Mouse (Mus musculus) right cerebral cortex, postnatal 10 days (tissue): ENCODE data around the gene Scd3.
"Not testable (repeated sequence)": the region's sequence is repeated elsewhere in the genome, so short reads cannot be mapped to it uniquely, and the experiment has no call there.

Experiments
- DNase-seq, 2 experiments: peaks; one replicate each; pipeline ENCODE4 v3.0.0; 2021; ENCODE audit warnings: low spot score in 2 of 2

Scd3 gene

GRCm38 (mm10) chr19:44273711-44274110 is 70.6 kb downstream of the Scd3 start:
- no peak for DNase-seq

- no peak for DNase-seq
These were observed 71.4 kb downstream of the Scd3 start for GRCm38 (mm10) chr19:44274452-44274851.

GRCm38 (mm10) chr19:44275418-44275817 is 72.3 kb downstream of the Scd3 start:
- no peak for DNase-seq

GRCm38 (mm10) chr19:44276861-44277260 is 73.8 kb downstream of the Scd3 start:
- DNase-seq, result no peak

- no peak for DNase-seq
These were observed 74.9 kb downstream of the Scd3 start for GRCm38 (mm10) chr19:44277931-44278330.

GRCm38 (mm10) chr19:44280755-44281154 is 77.7 kb downstream of the Scd3 start:
- no peak for DNase-seq

- DNase-seq, result not testable (repeated sequence)
These were observed 78.9 kb downstream of the Scd3 start for GRCm38 (mm10) chr19:44281825-44282447.

GRCm38 (mm10) chr19:44282534-44283156 is 79.6 kb downstream of the Scd3 start:
- DNase-seq, result no peak

GRCm38 (mm10) chr19:44283157-44284024 is 80.3 kb downstream of the Scd3 start:
- DNase-seq, result no peak

GRCm38 (mm10) chr19:44284025-44284695 is 81.1 kb downstream of the Scd3 start:
- DNase-seq, result peak; percentile 96 to 98

GRCm38 (mm10) chr19:44284723-44285122 is 81.7 kb downstream of the Scd3 start:
- no peak for DNase-seq

- no peak for DNase-seq
These were observed 82.5 kb downstream of the Scd3 start for GRCm38 (mm10) chr19:44285554-44285953.

GRCm38 (mm10) chr19:44286109-44286508 is 83.0 kb downstream of the Scd3 start:
- no peak for DNase-seq

- no peak for DNase-seq
These were observed 84.5 kb downstream of the Scd3 start for GRCm38 (mm10) chr19:44287415-44288110.

- no peak for DNase-seq
These were observed 89.0 kb downstream of the Scd3 start for GRCm38 (mm10) chr19:44292083-44292482.

GRCm38 (mm10) chr19:44292483-44292882 is 89.4 kb downstream of the Scd3 start:
- DNase-seq, result no peak

GRCm38 (mm10) chr19:44292941-44293768 is 90.1 kb downstream of the Scd3 start, which contains the start of gene Scd2:
TSS of gene Scd2 (plus strand) at chr19:44293674.
- no peak for DNase-seq
